Mouse (Mus musculus): ENCODE results near the gene Snx19. TPM values are rescaled to one million over a fixed set of nuclear protein-coding genes. Genes with fewer than 3 reads are reported as not detected.
A peak's percentile ranks its signal among the peaks of the same experiment; 100 is the strongest.

Gene Snx19
- polyA plus RNA-seq, 1 experiment from 2014 or later: 25.7 TPM

- H3K9me3 ChIP-seq: no peaks in the 10 kb centered on the region
- H3K9ac ChIP-seq: no peak overlapping the region
- H3K36me3 ChIP-seq (replicated peaks): peaks cover 64% of the 10 kb centered on the region
- no peak overlapping the region for H3K4me2 ChIP-seq
- ATAC-seq (ENCODE audit: low FRiP score): no peak
- H3K27ac ChIP-seq: no peak overlapping the region
- 97% methylated on average over 1 of the region's 1 CpGs for WGBS
- no peak overlapping the region for H3K4me3 ChIP-seq (replicated peaks)
- H3K4me1 ChIP-seq: peaks cover 7% of the 10 kb centered on the region
- H3K27me3 ChIP-seq: no peaks in the 10 kb centered on the region
Measured at GRCm38 (mm10) chr9:30446126-30446525, 19.2 kb downstream of the Snx19 start.

- Histone ChIP-seq H3K9ac (no peak overlapping the region), H3K4me1 (peaks cover 7% of the 10 kb centered on the region), H3K27ac (no peak overlapping the region), H3K4me2 (no peak overlapping the region), H3K9me3 (no peaks in the 10 kb centered on the region), H3K4me3 (replicated peaks) (no peak overlapping the region), H3K27me3 (no peaks in the 10 kb centered on the region), H3K36me3 (replicated peaks) (peaks cover 53% of the 10 kb centered on the region)
- no peak for ATAC-seq (ENCODE audit: low FRiP score)
- WGBS: 35% methylated on average over 4 of the region's 4 CpGs
Measured at GRCm38 (mm10) chr9:30448459-30448858, 21.6 kb downstream of the Snx19 start.

- 6% methylated on average over 2 of the region's 2 CpGs for WGBS
- Histone ChIP-seq H3K4me1 (peaks cover 7% of the 10 kb centered on the region), H3K27ac (no peak overlapping the region), H3K9ac (no peak overlapping the region), H3K4me2 (no peak overlapping the region), H3K4me3 (replicated peaks) (no peak overlapping the region), H3K9me3 (no peaks in the 10 kb centered on the region), H3K27me3 (no peaks in the 10 kb centered on the region), H3K36me3 (replicated peaks) (peaks cover 43% of the 10 kb centered on the region)
- no peak for ATAC-seq (ENCODE audit: low FRiP score)
Measured at GRCm38 (mm10) chr9:30449862-30450261, 23.0 kb downstream of the Snx19 start.

- H3K36me3 ChIP-seq (replicated peaks): peaks cover 35% of the 10 kb centered on the region
Measured at GRCm38 (mm10) chr9:30450834-30451233, 23.9 kb downstream of the Snx19 start.

GRCm38 (mm10) chr9:30454527-30454926 is 27.6 kb downstream of the Snx19 start:
- no peak overlapping the region for H3K4me2 ChIP-seq
- no peak overlapping the region for H3K4me3 ChIP-seq (replicated peaks)
- no peaks in the 10 kb centered on the region for H3K9me3 ChIP-seq
- no peak overlapping the region for H3K9ac ChIP-seq
- H3K27ac ChIP-seq: no peak overlapping the region
- H3K36me3 ChIP-seq (replicated peaks): peaks cover 29% of the 10 kb centered on the region
- 91% methylated on average over 2 of the region's 2 CpGs for WGBS
- no peaks in the 10 kb centered on the region for H3K27me3 ChIP-seq
- ATAC-seq (ENCODE audit: low FRiP score): no peak
- H3K4me1 ChIP-seq: peaks cover 6% of the 10 kb centered on the region

More at GRCm38 (mm10) chr9:30450834-30451233, 23.9 kb downstream of the Snx19 start:
- peaks cover 7% of the 10 kb centered on the region for H3K4me1 ChIP-seq
- H3K9ac ChIP-seq: no peak overlapping the region
- H3K4me2 ChIP-seq: no peak overlapping the region
- H3K9me3 ChIP-seq: no peaks in the 10 kb centered on the region
- no peak for ATAC-seq (ENCODE audit: low FRiP score)
- 71% methylated on average over 2 of the region's 2 CpGs for WGBS
- no peak overlapping the region for H3K4me3 ChIP-seq (replicated peaks)
- no peak overlapping the region for H3K27ac ChIP-seq
- no peaks in the 10 kb centered on the region for H3K27me3 ChIP-seq

- no peaks in the 10 kb centered on the region for H3K4me1 ChIP-seq
- H3K36me3 ChIP-seq (replicated peaks): peaks cover 23% of the 10 kb centered on the region
- no peaks in the 10 kb centered on the region for H3K9me3 ChIP-seq
- no peak overlapping the region for H3K27ac ChIP-seq
- no peak overlapping the region for H3K4me2 ChIP-seq
- no peak overlapping the region for H3K9ac ChIP-seq
- H3K4me3 ChIP-seq (replicated peaks): no peak overlapping the region
- no peak for ATAC-seq (ENCODE audit: low FRiP score)
- H3K27me3 ChIP-seq: no peaks in the 10 kb centered on the region
- WGBS: 88% methylated on average over 6 of the region's 6 CpGs
Measured at GRCm38 (mm10) chr9:30456250-30456649, 29.3 kb downstream of the Snx19 start.

- H3K27ac ChIP-seq: no peak overlapping the region
- no peak overlapping the region for H3K4me3 ChIP-seq (replicated peaks)
- H3K4me1 ChIP-seq: no peaks in the 10 kb centered on the region
- no peak overlapping the region for H3K9ac ChIP-seq
- no peaks in the 10 kb centered on the region for H3K9me3 ChIP-seq
- H3K4me2 ChIP-seq: no peak overlapping the region
- 79% methylated on average over 8 of the region's 8 CpGs for WGBS
- ATAC-seq (ENCODE audit: low FRiP score): no peak
- no peaks in the 10 kb centered on the region for H3K27me3 ChIP-seq
- peaks cover 47% of the 10 kb centered on the region for H3K36me3 ChIP-seq (replicated peaks)
Measured at GRCm38 (mm10) chr9:30460501-30460900, 33.6 kb downstream of the Snx19 start.

GRCm38 (mm10) chr9:30464661-30465060 is 37.8 kb downstream of the Snx19 start:
- Histone ChIP-seq H3K9me3 (no peaks in the 10 kb centered on the region), H3K27me3 (no peaks in the 10 kb centered on the region), H3K36me3 (replicated peaks) (peaks cover 51% of the 10 kb centered on the region), H3K4me1 (no peaks in the 10 kb centered on the region), H3K4me2 (no peak overlapping the region), H3K27ac (no peak overlapping the region; the same call in 1 of the 2 replicates), H3K9ac (no peak overlapping the region), H3K4me3 (replicated peaks) (no peak overlapping the region)
- WGBS: 77% methylated on average over 4 of the region's 4 CpGs
- ATAC-seq (ENCODE audit: low FRiP score): no peak

GRCm38 (mm10) chr9:30480043-30480442 is 53.1 kb downstream of the Snx19 start:
- peak; percentile 45; the same call in 1 of the 2 replicates for ATAC-seq (ENCODE audit: low FRiP score)
- Histone ChIP-seq H3K4me1 (no peaks in the 10 kb centered on the region), H3K4me3 (replicated peaks) (no peak overlapping the region), H3K9ac (no peak overlapping the region), H3K36me3 (replicated peaks) (no peaks in the 10 kb centered on the region), H3K27ac (no peak overlapping the region), H3K4me2 (no peak overlapping the region), H3K27me3 (no peaks in the 10 kb centered on the region), H3K9me3 (no peaks in the 10 kb centered on the region)
- 78% methylated on average over 4 of the region's 4 CpGs for WGBS

- H3K4me2 ChIP-seq: no peak overlapping the region
Measured at GRCm38 (mm10) chr9:30480464-30480863, 53.6 kb downstream of the Snx19 start.

GRCm38 (mm10) chr9:30482116-30482515 is 55.2 kb downstream of the Snx19 start:
- H3K4me2 ChIP-seq: no peak overlapping the region
- no peak for ATAC-seq (ENCODE audit: low FRiP score)
- H3K9me3 ChIP-seq: no peaks in the 10 kb centered on the region
- no peak overlapping the region for H3K27ac ChIP-seq
- no peak overlapping the region for H3K4me3 ChIP-seq (replicated peaks)
- H3K36me3 ChIP-seq (replicated peaks): no peaks in the 10 kb centered on the region
- 91% methylated on average over 4 of the region's 4 CpGs for WGBS
- no peak overlapping the region for H3K9ac ChIP-seq
- no peaks in the 10 kb centered on the region for H3K4me1 ChIP-seq
- H3K27me3 ChIP-seq: no peaks in the 10 kb centered on the region

More at GRCm38 (mm10) chr9:30480464-30480863, 53.6 kb downstream of the Snx19 start:
- no peaks in the 10 kb centered on the region for H3K4me1 ChIP-seq
- no peaks in the 10 kb centered on the region for H3K9me3 ChIP-seq
- WGBS: 3% methylated on average over 6 of the region's 6 CpGs
- no peaks in the 10 kb centered on the region for H3K36me3 ChIP-seq (replicated peaks)
- H3K27ac ChIP-seq: no peak overlapping the region
- H3K9ac ChIP-seq: no peak overlapping the region
- ATAC-seq (ENCODE audit: low FRiP score): peak; percentile 92
- H3K27me3 ChIP-seq: no peaks in the 10 kb centered on the region
- no peak overlapping the region for H3K4me3 ChIP-seq (replicated peaks)

GRCm38 (mm10) chr9:30484183-30484582 is 57.3 kb downstream of the Snx19 start:
- Histone ChIP-seq H3K27ac (no peak overlapping the region), H3K4me3 (replicated peaks) (no peak overlapping the region), H3K9ac (no peak overlapping the region), H3K36me3 (replicated peaks) (no peaks in the 10 kb centered on the region), H3K9me3 (no peaks in the 10 kb centered on the region), H3K27me3 (no peaks in the 10 kb centered on the region), H3K4me1 (no peaks in the 10 kb centered on the region), H3K4me2 (no peak overlapping the region)
- ATAC-seq (ENCODE audit: low FRiP score): no peak
- 90% methylated on average over 3 of the region's 3 CpGs for WGBS

- ATAC-seq (ENCODE audit: low FRiP score): no peak
- Histone ChIP-seq H3K27me3 (no peaks in the 10 kb centered on the region), H3K27ac (no peak overlapping the region), H3K36me3 (replicated peaks) (no peaks in the 10 kb centered on the region), H3K4me2 (no peak overlapping the region), H3K4me1 (no peaks in the 10 kb centered on the region), H3K9ac (no peak overlapping the region), H3K9me3 (no peaks in the 10 kb centered on the region), H3K4me3 (replicated peaks) (no peak overlapping the region)
- WGBS: 87% methylated on average over 2 of the region's 2 CpGs
Measured at GRCm38 (mm10) chr9:30485161-30485560, 58.3 kb downstream of the Snx19 start.

Measured in forebrain, embryonic 12.5 days (tissue).